Mouse (Mus musculus): ENCODE measurements around the gene Morc2a. TPM values are rescaled to one million over a fixed set of nuclear protein-coding genes. Genes with fewer than 3 reads are reported as not detected.

The Morc2a gene
- polyA plus RNA-seq, 1 experiment from 2014 or later, result 50.5 TPM

- no peaks in the 10 kb centered on the region for H3K4me1 ChIP-seq (replicated peaks)
- no peaks in the 10 kb centered on the region for H3K9me3 ChIP-seq
- H3K4me2 ChIP-seq, result no peak overlapping the region
- WGBS, result 93% methylated on average over 5 of the region's 5 CpGs
- H3K36me3 ChIP-seq, result peaks cover 96% of the 10 kb centered on the region
- no peak overlapping the region for H3K9ac ChIP-seq (replicated peaks)
- ATAC-seq (ENCODE audit: insufficient number of reproducible peaks, insufficient read depth, low FRiP score, low TSS enrichment, low read depth), result no peak
- H3K4me3 ChIP-seq (replicated peaks), result no peak overlapping the region
- H3K27me3 ChIP-seq, result no peaks in the 10 kb centered on the region
- no peak overlapping the region for H3K27ac ChIP-seq
Observed at GRCm38 (mm10) chr11:3684723-3685430, 35.9 kb downstream of the Morc2a start.

- Histone ChIP-seq H3K4me2 (no peak overlapping the region), H3K36me3 (peaks cover 96% of the 10 kb centered on the region), H3K4me3 (replicated peaks) (no peak overlapping the region), H3K4me1 (replicated peaks) (no peaks in the 10 kb centered on the region), H3K9ac (replicated peaks) (no peak overlapping the region), H3K27ac (no peak overlapping the region), H3K27me3 (no peaks in the 10 kb centered on the region), H3K9me3 (no peaks in the 10 kb centered on the region)
- 96% methylated on average over 8 of the region's 8 CpGs for WGBS
- no peak for ATAC-seq (ENCODE audit: insufficient number of reproducible peaks, insufficient read depth, low FRiP score, low TSS enrichment, low read depth)
Observed at GRCm38 (mm10) chr11:3685431-3685830, 36.4 kb downstream of the Morc2a start.

- Histone ChIP-seq H3K9me3 (no peaks in the 10 kb centered on the region), H3K9ac (replicated peaks) (no peak overlapping the region), H3K36me3 (peaks cover 96% of the 10 kb centered on the region), H3K4me1 (replicated peaks) (no peaks in the 10 kb centered on the region), H3K27me3 (no peaks in the 10 kb centered on the region), H3K4me3 (replicated peaks) (no peak overlapping the region), H3K27ac (no peak overlapping the region), H3K4me2 (no peak overlapping the region)
- ATAC-seq (ENCODE audit: insufficient number of reproducible peaks, insufficient read depth, low FRiP score, low TSS enrichment, low read depth), result no peak
- 91% methylated on average over 2 of the region's 2 CpGs for WGBS
Observed at GRCm38 (mm10) chr11:3686318-3686717, 37.3 kb downstream of the Morc2a start.

- peaks cover 96% of the 10 kb centered on the region for H3K36me3 ChIP-seq
- H3K4me3 ChIP-seq (replicated peaks), result no peak overlapping the region
- no peaks in the 10 kb centered on the region for H3K4me1 ChIP-seq (replicated peaks)
- H3K27ac ChIP-seq, result no peak overlapping the region
- no peaks in the 10 kb centered on the region for H3K27me3 ChIP-seq
- WGBS, result 90% methylated on average over 2 of the region's 2 CpGs
- H3K4me2 ChIP-seq, result no peak overlapping the region
- H3K9ac ChIP-seq (replicated peaks), result no peak overlapping the region
- H3K9me3 ChIP-seq, result no peaks in the 10 kb centered on the region
- ATAC-seq (ENCODE audit: insufficient number of reproducible peaks, insufficient read depth, low FRiP score, low TSS enrichment, low read depth), result no peak
Observed at GRCm38 (mm10) chr11:3686885-3687284, 37.9 kb downstream of the Morc2a start.

- Histone ChIP-seq H3K27ac (no peak overlapping the region), H3K9me3 (no peaks in the 10 kb centered on the region), H3K36me3 (peaks cover 75% of the 10 kb centered on the region), H3K4me3 (replicated peaks) (no peak overlapping the region), H3K4me2 (no peak overlapping the region), H3K4me1 (replicated peaks) (no peaks in the 10 kb centered on the region), H3K27me3 (no peaks in the 10 kb centered on the region), H3K9ac (replicated peaks) (no peak overlapping the region)
- WGBS, result 84% methylated on average over 2 of the region's 2 CpGs
- no peak for ATAC-seq (ENCODE audit: insufficient number of reproducible peaks, insufficient read depth, low FRiP score, low TSS enrichment, low read depth)
Observed at GRCm38 (mm10) chr11:3691746-3692145, 42.8 kb downstream of the Morc2a start.

GRCm38 (mm10) chr11:3696086-3696616 is 47.2 kb downstream of the Morc2a start:
- no peaks in the 10 kb centered on the region for H3K27me3 ChIP-seq
- no peaks in the 10 kb centered on the region for H3K9me3 ChIP-seq
- ATAC-seq (ENCODE audit: insufficient number of reproducible peaks, insufficient read depth, low FRiP score, low TSS enrichment, low read depth), result no peak
- H3K4me2 ChIP-seq, result no peak overlapping the region
- H3K4me3 ChIP-seq (replicated peaks), result no peak overlapping the region
- H3K27ac ChIP-seq, result no peak overlapping the region
- WGBS, result 84% methylated on average over 5 of the region's 5 CpGs
- H3K9ac ChIP-seq (replicated peaks), result no peak overlapping the region
- no peaks in the 10 kb centered on the region for H3K4me1 ChIP-seq (replicated peaks)
- H3K36me3 ChIP-seq, result peaks cover 33% of the 10 kb centered on the region

- H3K4me2 ChIP-seq, result no peak overlapping the region
- H3K4me3 ChIP-seq (replicated peaks), result no peak overlapping the region
- ATAC-seq (ENCODE audit: insufficient number of reproducible peaks, insufficient read depth, low FRiP score, low TSS enrichment, low read depth), result no peak
- no peaks in the 10 kb centered on the region for H3K4me1 ChIP-seq (replicated peaks)
- no peak overlapping the region for H3K27ac ChIP-seq
- WGBS, result 87% methylated on average over 3 of the region's 3 CpGs
- H3K9ac ChIP-seq (replicated peaks), result no peak overlapping the region
- H3K9me3 ChIP-seq, result no peaks in the 10 kb centered on the region
- H3K36me3 ChIP-seq, result peaks cover 20% of the 10 kb centered on the region; the same call in 1 of the 2 replicates
- no peaks in the 10 kb centered on the region for H3K27me3 ChIP-seq
Observed at GRCm38 (mm10) chr11:3697441-3697840, 48.5 kb downstream of the Morc2a start.

- no peak for ATAC-seq (ENCODE audit: insufficient number of reproducible peaks, insufficient read depth, low FRiP score, low TSS enrichment, low read depth)
- WGBS, result 62% methylated on average over 7 of the region's 7 CpGs
Observed at GRCm38 (mm10) chr11:3703089-3703992, 54.4 kb downstream of the Morc2a start.

GRCm38 (mm10) chr11:3704404-3704803 is 55.4 kb downstream of the Morc2a start:
- Histone ChIP-seq H3K27ac (peak overlapping the region; percentile 19; the same call in 1 of the 2 replicates), H3K4me1 (replicated peaks) (peaks cover 22% of the 10 kb centered on the region), H3K4me2 (no peak overlapping the region), H3K9me3 (no peaks in the 10 kb centered on the region), H3K36me3 (no peaks in the 10 kb centered on the region), H3K27me3 (peaks cover 11% of the 10 kb centered on the region), H3K9ac (replicated peaks) (no peak overlapping the region), H3K4me3 (replicated peaks) (no peak overlapping the region)
- 75% methylated on average over 8 of the region's 8 CpGs for WGBS
- no peak for ATAC-seq (ENCODE audit: insufficient number of reproducible peaks, insufficient read depth, low FRiP score, low TSS enrichment, low read depth)

More at GRCm38 (mm10) chr11:3703089-3703992, 54.4 kb downstream of the Morc2a start:
- H3K4me3 ChIP-seq (replicated peaks), result no peak overlapping the region
- no peak overlapping the region for H3K9ac ChIP-seq (replicated peaks)
- H3K4me2 ChIP-seq, result no peak overlapping the region
- peaks cover 11% of the 10 kb centered on the region for H3K27me3 ChIP-seq
- no peaks in the 10 kb centered on the region for H3K36me3 ChIP-seq
- H3K4me1 ChIP-seq (replicated peaks), result peaks cover 22% of the 10 kb centered on the region
- no peaks in the 10 kb centered on the region for H3K9me3 ChIP-seq
- 0 out of 2 replicates have a peak overlapping the region, but pooled peaks have one; percentile 5 for H3K27ac ChIP-seq

GRCm38 (mm10) chr11:3707057-3707456 is 58.1 kb downstream of the Morc2a start:
- Histone ChIP-seq H3K36me3 (no peaks in the 10 kb centered on the region), H3K27me3 (peaks cover 11% of the 10 kb centered on the region), H3K9ac (replicated peaks) (no peak overlapping the region), H3K4me3 (replicated peaks) (no peak overlapping the region), H3K4me2 (no peak overlapping the region), H3K4me1 (replicated peaks) (peaks cover 22% of the 10 kb centered on the region), H3K27ac (no peak overlapping the region), H3K9me3 (no peaks in the 10 kb centered on the region)
- no peak for ATAC-seq (ENCODE audit: insufficient number of reproducible peaks, insufficient read depth, low FRiP score, low TSS enrichment, low read depth)
- WGBS, result 87% methylated on average over 8 of the region's 8 CpGs

- Histone ChIP-seq H3K27ac (no peak overlapping the region), H3K4me2 (no peak overlapping the region), H3K4me1 (replicated peaks) (peaks cover 7% of the 10 kb centered on the region; the same call in 1 of the 2 replicates), H3K9me3 (no peaks in the 10 kb centered on the region), H3K4me3 (replicated peaks) (no peak overlapping the region), H3K27me3 (peaks cover 5% of the 10 kb centered on the region), H3K9ac (replicated peaks) (no peak overlapping the region), H3K36me3 (no peaks in the 10 kb centered on the region)
- ATAC-seq (ENCODE audit: insufficient number of reproducible peaks, insufficient read depth, low FRiP score, low TSS enrichment, low read depth), result no peak
- 77% methylated on average over 14 of the region's 14 CpGs for WGBS
Observed at GRCm38 (mm10) chr11:3710203-3710602, 61.2 kb downstream of the Morc2a start.
